Mouse (Mus musculus) T-helper 2 cell (primary cell): ENCODE measurements around the gene Fam117a.

Source experiments
- in situ Hi-C: fragments of 300-600 bp; cut with MboI, MseI; formaldehyde crosslinking; loops from one replicate; pipeline ENCODE4 v1.15.1; 2025; ENCODE audit warnings: high pct_unique_total_duplicates

The Fam117a gene

DNA sequence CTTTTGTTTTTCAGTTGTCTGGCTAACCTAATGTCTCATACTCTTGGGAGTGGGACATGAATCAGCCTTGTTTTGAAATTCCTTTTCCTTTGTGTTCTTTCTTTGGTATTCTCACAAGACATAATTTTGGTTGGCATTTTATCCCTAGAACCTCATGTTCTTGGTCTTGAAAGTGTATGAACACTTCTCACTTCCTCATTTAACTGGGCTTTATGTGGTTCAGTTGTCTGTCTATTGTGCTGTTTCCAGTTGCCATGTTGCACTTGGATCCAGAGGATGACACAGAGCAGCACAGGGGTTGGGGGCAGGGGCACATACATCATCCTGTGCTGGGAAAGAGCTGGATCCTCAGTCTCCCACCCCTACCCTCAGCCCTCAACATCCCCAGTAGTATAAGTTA lies 79.1 kb downstream of the Fam117a start:
- in situ Hi-C loops = no loop called here

GRCm38 (mm10) chr11:95417341-95417740 lies 80.5 kb downstream of the Fam117a start:
- in situ Hi-C loops = no loop called here

DNA sequence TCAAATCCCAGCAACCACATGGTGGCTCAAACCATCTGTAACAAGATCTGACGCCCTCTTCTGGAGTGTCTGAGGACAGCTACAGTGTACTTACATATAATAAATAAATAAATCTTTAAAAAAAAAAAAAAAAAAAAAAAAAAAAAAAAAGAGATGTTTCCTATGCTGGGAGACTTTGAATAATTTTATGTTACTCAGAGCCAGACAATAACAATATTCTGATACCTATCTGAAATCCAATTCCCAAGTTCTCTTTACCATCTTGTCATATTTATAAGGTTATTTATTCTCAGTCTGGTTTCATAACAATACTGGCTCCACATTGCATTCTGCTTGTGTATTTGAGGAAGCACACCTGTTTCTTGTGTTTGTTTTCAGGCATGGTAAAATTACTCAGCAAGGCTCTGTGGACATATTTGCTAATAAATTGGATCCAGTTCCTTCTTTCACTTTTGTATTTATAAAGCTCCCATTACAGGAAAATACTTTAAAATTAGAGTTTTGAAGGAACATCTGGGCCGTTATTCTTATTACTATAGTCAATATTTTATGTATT lies 84.1 kb downstream of the Fam117a start:
- in situ Hi-C loops = no loop called here

DNA sequence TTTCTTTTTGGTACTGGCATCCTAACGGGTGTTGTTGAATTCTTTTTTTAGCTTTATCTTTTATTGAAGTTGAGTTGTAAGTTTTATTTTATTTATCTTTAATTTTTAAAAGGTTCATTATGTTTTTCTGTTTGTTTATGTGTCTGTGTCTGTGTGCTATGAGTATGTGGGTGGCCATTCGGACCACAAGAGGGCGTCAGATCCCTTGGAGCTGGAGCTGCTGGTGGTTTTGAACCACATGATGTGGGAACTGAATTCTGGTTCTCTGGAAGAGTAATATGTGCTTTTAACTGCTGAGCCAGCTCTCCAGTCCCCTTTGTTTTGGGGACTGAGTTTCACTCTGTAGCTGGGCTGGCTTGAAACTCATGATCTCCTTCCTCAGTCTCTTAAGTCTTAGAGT lies 86.7 kb downstream of the Fam117a start:
- in situ Hi-C loops = no loop called here

- in situ Hi-C loops = loop anchor here (5.0 kb wide), 1 partner anchor 44 kb away; no protein-coding TSS in a partner anchor
Measured at GRCm38 (mm10) chr11:95431344-95431743, 94.5 kb downstream of the Fam117a start.
